Mouse (Mus musculus) gastrocnemius, postnatal 25 days (tissue): Measurements from ENCODE around the gene Slc9a3r2. TPM values are rescaled to one million over a fixed set of nuclear protein-coding genes. Genes with fewer than 3 reads are reported as not detected.
"Not testable (repeated sequence)": the region's sequence is repeated elsewhere in the genome, so short reads cannot be mapped to it uniquely, and the experiment has no call there.

Source experiments
- DNase-seq: peaks from one replicate; pipeline ENCODE4 v3.0.0; 2022
- total RNA-seq, 2 experiments: library from RNA; stranded (reverse); gene quantifications; 1 replicate in 1 of 2; 2 replicates in 1 of 2; pipeline ENCODE4 v1.2.3; 2021

Gene Slc9a3r2
- total RNA-seq, 2 experiments from 2014 or later, result 36.6 to 41.8 TPM

DNA sequence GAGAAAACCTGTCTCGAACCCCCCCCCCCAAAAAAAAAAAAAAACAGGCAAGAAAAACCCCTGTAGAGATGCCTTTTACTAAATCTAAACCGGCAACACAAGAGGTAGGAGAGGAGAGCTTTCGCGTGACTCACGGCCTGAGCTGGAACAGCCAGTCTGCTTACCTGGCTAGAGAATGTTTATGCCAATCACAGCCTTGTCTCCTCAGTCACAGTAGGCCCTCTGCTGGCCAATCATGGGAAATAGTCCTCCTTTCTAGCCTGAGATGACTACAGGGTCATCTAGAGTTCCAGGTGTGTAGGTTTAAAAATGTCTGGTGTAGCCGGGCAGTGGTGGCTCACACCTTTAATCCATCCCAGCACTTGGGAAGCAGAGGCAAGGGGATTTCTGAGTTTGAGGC, 17.3 kb upstream of the Slc9a3r2 start:
- no peak for DNase-seq

DNA sequence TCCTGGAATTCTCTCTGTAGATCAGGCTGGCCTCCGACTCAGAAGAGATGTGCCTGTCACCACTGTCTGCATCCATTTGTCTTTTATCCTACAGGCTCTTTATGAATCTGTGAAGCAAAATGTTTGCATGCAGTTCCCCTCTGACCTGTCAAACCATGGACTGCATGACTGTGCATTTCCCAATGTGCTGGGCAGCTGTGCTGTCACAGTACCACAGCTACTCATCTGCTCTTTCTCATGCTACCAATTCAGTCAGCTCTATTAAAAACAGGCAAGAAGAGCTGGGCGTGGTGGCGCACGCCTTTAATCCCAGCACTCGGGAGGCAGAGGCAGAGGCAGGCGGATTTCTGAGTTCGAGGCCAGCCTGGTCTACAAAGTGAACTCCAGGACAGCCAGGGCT, 16.9 kb upstream of the Slc9a3r2 start:
- DNase-seq, result not testable (repeated sequence)

DNA sequence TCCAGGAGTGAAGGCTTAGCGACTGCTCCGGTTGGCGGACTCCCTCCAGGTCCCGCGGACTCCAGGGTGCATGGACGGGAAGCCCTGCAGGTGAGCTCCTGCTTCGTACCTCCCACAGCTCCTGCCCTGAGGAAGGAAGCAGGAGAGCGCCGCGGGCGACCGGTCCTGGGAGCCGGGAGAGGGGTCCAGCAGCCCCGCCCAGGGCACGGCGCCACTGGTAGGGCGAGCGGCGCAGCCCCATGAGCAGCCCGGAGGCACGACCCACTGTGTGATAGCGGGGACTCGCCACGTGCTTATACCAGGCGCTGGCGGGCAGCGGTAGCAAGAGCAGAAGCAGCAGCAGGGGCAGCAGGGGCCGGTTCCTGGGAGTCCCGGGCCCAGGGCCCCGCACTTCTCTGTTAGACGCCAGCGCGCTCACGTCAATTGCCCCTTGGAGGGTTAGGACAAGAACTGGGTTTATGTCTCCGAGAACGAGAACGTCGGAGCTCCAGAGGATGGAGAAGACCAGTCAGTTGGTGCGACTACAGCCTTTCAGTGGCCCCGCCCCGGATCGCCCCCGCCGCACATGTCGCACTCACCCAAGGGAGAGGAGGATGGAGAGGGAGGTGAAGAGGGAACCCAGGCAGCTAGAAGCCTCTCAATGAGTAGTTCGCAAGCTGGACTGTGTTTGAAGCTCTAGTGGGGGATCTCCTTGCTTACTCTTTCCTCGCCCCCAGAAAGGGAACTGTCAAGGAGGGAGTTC, 8.1 kb upstream of the Slc9a3r2 start, which contains the start of gene Npw:
TSS of gene Npw (minus strand) at position 441 of the 742 bp plus-strand sequence.
- DNase-seq, result no peak

DNA sequence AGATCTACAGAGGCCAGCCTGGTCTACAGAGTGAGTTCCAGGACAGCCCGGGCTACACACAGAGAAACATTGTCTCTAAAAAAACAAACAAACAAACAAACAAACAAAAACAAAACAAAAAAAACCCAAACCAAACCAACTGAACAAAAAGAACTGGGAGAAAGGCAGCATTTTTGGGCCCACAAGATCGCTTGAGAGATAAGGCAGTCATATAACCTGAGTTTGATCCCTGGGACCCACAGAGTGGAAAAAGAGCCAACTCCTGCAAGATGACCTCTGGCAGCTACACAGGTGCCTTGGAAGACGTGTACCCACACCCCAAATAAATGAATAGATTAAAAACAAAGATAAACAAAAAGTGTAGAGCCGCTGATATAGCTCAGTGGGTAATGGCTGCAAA, 4.8 kb upstream of the Slc9a3r2 start:
- no peak for DNase-seq

DNA sequence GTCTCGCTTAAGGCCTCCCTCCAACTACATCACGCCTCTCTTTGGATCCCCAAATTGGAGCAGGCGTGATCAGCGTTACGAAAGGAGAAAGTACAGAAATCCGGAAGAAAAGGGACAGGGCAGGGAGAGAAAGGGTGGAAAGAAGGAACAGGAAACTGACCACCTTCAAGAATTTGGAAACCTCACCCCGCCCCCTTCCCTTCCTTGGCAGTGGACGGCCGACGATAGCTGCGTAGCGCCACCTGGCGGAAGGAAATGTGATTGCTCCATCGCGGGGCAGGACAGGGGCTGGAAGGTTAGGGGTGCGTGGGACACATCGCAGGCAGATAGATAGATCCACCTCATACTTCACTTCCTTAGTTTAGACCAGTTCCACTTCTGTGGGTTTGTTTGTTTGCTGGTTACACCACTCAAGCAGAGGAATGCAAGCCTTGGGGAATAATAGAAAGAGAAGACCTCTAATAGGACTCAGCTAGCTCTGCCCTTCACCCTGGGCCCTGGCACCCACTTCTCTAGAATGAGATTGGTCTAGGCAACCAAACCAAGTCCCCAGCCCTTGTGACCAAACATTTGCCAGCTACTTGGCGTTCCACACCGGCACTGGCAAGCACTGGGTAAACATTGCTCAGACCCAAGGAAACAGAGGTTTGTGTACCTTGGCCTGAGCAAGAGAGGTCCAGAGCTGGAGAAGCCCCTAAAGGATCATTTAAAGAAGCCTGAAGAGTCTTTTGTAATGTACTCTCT, 4.0 kb upstream of the Slc9a3r2 start:
- peak; percentile 53 for DNase-seq

DNA sequence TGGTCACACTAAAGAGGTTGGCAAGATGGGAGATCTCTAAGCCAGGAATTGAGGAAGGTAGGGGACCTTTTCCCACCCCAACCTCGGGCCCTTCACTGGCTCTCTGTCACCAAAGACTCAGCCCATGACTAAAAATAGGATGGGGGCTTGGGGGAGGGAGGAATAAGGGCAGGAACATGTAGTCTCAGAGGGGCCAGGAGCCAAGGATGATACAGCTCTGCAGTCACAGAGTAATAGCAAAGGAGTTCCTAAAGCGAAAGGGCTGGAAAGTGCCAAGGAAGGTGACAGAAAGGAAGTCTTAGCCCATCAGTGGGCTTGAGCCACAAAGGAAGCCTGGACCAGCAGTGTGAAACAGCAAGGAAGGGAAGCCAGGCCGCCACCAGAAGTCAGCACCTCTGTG, 1.7 kb upstream of the Slc9a3r2 start:
- no peak for DNase-seq

DNA sequence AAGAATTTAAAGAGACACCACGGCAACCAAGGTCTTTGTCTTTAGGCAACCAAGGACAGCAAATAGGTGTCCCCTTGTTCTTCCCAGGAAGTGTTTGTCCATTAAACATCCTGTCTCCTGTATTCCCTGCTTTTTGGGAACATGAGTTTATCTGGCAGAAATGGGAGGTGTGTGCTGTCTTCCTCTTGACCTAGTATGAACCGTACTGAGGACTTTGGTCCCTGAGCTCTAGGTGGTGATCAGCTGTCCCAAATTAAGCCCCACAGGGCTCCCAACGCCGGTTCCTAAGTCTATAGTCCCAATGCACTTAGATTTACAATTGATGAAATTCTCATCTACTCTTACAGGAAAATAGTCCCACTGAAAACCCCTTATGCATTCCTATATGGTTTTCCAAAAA, 639 bp upstream of the Slc9a3r2 start:
- DNase-seq, result no peak

DNA sequence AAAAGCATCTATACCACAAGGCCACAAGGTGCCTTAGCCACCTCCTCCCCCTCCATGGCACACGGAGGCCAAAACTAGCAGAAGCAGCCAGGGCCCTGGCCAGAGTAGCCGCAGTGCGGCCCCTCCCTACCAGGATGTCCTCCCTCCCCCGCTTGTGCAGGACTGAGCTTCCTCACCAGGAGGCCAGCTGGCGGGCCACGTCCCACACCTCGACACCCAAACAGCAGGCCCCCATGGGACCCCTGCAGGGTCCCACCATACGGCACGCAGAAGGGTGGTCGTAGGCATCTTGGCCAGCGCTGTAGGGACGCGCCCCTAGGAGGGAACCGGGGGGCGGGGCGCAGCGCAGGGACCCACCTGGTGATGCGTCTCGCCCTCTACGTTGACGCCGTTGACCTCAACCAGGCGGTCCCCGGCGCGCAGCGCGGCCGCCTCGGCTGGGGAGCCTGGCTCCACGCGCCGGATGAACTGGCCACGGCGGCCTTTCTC, 502 bp downstream of the Slc9a3r2 start:
- peak; percentile 68 for DNase-seq

DNA sequence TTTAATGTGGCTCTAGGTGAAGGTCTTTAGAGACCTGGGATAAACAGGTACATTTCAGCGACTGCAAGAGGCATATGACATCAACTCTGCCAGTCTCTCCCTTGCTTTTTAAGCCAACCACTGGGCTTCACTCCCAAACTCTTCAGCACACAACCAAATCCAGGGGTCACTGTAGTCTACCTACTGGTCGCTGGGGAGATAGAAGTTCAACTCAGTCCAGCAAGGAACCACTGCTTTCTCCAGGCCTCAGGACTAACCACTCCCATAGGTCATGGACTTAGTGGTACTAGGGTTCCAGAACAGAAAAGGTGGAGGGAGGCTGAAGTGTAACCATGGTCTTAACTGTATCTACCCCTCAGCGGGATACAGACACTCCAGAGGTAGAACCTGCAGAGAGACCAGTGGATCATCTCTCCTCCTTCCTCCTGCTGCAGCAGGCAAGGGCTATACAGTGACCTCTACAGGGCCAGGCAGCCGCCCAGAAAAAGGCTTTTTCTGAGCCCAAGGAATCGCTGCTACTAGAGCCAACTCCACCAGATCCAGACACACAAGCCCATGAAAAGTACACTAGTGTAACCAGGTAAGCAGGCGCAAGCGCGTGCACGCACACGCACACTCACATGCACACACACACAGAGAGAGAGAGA, 1.3 kb downstream of the Slc9a3r2 start:
- no peak for DNase-seq

DNA sequence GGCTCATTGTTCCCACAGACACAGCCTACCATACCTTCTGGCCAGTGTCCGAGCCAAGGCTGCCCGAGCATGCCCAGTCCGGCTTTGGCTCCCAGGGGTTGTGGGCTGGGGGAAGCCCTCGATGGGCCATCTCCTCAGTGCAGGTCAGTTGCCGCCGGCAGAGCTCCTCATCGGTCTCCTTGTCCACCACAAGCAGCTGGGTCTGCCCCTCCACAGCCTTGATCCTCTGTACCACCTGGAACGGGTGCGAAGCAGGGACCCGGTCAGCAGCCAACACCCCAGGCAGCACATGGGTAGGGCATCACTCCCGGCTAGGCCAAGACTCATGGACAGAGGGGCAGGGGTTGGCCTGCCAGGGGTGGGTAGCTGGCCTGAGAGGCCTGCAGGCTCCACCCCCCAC, 2.6 kb downstream of the Slc9a3r2 start:
- no peak for DNase-seq

DNA sequence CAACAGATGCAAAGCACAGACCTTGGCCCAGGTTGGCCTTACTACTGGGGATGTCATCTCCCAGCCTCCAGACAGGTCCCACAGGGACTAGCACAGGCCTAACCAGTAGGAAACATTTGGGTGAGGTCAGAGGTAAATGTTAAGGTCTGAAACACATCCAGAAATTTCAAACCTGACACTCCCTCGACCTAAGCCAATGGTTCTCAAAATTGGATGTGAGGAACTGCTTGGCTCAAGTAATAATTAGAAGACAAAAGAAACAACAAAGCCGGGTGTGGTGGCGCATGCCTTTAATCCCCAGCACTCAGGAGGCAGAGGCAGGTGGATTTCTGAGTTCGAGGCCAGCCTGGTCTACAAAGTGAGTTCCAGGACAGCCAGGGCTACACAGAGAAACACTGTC, 3.7 kb downstream of the Slc9a3r2 start:
- no peak for DNase-seq

DNA sequence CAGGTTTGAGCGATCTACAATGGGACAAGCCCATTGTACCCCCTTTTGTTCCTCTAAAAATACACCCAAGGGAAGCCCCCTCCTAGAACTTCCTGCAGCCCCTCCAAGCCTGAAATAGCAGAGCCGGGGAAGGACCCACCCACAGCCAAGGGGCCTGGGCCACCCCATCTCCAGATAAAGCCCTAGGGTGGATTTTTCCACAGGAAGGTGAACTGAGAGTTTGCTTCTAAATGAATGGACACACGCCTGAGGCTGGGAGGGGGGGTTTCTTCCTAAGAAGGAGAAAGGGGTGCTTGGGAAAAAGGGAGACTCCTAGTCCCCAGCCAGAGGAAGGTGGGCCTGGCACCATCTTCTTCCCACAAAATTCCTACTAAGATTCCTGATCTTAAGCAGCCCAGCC, 4.2 kb downstream of the Slc9a3r2 start:
- DNase-seq, result no peak

DNA sequence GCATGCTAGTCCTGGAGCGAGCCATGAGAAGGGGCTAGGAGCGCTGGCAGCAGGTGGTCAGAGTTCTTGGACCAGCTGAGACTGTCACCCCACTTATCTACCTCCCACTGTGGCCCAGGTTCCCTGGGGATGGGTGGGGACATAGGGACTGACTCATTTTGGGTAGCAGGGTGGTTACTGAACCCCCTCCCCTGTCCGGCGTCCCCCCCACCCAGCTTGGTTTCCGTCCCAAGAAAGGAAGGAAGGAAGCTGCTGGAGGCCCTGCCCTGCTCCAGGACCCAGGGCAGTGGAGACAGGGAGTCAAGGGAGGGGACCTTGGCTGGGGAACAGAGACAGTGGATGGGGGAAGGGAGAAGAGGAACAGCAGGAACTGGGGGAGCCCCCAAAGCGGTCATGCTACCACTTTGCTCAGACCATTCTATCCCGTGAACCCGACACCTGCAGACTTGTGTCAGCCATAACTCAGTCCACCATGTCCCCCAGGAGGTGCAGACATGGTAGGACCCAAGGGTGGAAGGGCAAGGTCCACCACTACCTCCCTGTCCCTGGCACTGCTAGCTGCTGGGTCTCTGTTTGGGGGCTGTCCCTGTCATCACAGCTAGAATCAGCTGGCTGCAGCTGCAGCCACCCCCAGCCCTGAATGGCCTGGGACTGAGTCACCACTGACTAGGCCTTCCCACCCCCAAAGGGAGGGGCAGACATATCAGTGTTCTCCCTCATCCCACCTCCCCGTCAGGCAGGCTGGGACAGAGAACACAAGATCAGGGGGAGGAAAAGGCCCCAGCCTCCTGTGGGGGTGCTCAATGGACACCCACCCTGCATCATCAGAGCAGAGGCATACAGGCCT, 5.0 kb downstream of the Slc9a3r2 start:
- peak; percentile 68 for DNase-seq

DNA sequence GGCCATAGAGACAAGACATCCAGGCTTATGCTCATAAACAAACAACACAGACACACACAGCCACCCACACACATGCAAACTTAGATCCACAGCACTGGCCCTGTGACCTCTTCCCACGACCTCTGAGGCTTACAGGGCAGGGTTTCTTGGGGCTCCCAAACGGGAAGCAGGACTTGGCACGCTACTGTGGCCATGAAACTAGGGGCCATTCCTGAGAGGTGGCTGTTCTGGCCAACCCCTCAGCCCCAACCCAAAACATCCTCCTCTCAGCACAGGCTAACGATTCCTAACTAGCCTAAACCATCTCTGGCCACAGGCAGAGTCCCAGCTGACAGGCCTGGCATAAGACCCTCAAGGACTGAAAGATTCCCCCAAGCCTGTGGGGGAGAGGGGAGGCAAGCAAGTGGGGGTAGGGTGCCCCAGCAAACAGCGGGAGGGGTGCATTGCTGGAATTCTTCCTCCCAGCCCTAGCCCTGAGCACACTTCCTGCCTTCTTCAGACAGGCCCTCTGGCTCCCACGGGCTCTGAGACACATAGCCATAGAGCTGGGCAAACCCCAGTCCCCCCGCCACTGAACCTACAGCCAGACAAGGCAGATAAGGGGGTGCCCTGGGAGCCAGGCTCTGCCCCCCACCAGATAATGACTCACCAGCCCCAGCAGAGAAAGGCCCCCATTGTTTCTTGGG, 6.0 kb downstream of the Slc9a3r2 start:
- DNase-seq, result no peak

DNA sequence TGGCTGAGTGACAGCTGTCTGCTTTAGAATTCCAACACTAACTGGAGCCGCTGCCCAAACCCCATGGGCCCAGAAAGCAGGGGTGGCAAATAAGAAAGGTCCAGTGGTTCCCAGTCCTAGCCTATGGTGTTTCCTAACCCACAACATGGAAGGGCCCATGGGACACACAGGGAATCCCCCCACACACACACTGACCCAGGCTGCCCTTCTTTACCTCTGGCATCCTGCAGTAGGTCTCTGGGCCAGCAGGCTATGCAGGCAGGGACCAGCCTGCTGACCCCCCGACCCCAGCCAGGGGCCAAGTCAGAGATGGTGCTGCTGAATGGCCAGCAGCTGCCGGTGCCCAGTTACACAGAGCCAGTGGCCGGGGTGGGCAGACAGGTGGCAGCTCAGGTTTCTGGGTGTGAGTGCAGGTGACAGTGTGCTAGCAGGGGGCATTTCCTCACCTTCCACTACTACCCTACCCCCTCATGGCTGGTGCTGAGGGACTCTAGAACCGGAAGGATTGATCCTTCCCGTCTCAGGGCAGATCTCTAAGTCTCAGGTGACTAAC, 7.3 kb downstream of the Slc9a3r2 start:
- no peak for DNase-seq

DNA sequence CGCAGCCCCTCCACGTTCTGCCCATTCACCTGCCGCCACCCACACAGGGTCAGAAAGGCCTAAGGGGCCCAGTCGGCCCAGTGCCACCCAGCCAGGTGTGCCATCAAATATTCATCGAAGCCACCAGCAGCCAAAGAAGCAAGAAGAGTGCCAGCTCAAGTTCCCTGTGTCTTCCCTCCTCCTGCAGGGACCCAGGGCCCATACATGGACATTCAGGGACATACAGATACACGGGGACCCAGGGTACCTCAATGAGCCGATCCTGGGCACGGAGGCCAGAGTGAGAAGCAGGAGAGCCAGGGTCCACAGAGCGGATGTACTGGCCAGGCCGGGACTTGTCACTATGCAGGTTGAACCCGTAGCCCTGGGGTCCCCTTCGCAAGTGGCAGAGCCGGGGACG, 8.2 kb downstream of the Slc9a3r2 start:
- no peak for DNase-seq

DNA sequence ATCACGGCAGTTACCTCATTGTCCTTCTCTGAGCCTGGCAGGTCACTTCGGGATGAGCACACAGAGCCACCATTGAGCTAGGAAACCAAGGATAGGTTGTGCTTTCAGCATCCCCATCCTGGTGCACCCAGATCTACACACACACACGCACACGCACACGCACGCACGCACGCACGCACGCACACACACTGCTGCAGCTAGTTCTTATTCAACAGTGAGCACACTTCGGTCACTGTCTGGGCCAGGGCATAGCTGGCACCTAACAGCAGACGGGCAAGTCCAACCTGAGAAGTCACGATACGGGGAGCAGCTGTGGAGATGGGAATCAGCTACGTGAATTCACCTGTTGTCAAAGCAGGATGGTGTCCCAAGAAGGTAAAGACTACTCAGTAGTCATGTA, 9.5 kb downstream of the Slc9a3r2 start:
- DNase-seq, result no peak

DNA sequence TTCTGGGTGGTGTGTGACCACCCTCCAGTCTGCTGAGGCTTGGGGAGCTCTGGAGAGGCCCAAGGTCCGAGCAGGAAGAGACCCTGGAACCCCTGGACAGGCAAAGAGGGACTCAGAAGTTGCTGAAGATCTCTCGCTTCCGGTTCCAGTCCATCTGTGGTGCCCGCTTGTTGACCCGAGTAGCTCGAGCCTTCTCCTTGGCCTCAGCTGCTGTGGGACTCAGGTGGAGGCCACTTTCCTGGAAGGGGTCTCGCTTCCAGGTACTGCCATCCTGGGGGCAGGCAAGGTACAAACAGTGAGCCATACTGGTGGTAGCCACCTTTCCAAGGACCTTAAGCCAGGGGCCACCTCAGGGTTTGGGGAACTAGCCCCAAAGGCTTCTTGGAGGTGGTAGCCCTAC, 10.0 kb downstream of the Slc9a3r2 start:
- no peak for DNase-seq

DNA sequence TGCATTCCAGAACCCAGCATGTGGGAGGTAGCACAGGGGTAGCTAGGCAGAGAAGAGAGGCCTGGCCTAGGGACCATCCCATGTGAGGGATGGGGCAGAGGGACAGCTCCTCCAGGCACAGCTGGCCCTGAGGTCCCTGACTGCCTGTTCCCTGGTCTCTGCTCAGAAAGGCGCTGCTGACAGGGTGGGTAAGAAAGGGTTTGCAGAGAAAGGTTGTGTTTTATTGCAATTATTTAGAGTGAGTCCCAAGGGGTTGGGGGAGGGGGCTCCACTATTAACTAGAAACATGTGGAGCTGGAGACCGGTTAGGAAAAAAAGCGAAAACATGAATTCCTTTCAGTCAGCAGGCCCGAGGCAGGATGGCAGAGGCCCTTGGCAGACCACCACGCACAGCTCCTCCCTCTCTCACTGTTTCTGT, 10.5 kb downstream of the Slc9a3r2 start:
- DNase-seq, result no peak

DNA sequence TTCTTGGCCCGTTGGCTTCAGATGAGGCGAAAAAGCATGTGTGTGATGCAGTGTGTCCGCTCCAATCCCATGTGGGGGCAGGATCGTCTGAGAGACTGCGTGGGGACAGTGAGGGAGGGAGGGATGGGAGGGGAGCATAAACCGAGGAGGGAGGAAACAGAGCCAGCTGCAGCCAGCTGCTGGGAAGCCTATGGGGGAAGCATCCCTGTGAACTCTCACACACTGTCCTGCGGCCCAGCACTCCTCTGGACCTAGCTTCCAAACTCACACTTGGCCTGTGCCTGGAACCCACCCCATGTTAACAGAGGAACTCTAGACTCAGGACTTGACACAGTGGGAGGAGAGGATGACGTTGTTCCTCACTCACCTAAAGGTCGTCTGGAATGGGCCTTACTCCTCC, 11.3 kb downstream of the Slc9a3r2 start:
- DNase-seq, result no peak

DNA sequence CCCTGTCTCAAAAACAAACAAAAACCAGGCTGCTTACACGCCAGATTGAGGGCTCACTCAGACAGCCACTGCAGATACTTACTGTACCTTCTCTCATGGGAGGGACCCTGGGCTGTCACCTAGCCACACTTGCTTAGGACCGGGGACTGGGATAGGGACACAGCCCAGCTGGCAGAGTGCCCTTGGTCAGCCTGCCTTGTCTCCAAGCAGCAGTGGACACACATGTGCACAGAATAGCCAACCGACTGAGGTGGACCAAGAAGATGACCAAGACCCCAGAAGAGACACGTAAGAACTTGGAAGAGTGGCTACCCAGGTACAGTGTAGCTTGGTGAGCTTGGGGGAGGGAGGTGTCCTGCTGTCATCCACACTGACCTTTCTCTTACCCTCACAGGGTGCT, 11.9 kb downstream of the Slc9a3r2 start:
- DNase-seq, result no peak
